Mouse (Mus musculus) kidney, postnatal 4 days (tissue): Measurements from ENCODE around the gene Filip1l.

Experiments
- DNase-seq, 2 experiments: peaks; one replicate each; pipeline ENCODE4 v3.0.0; 2021; ENCODE audit warnings: mixed read lengths in 2 of 2

Filip1l gene

DNA sequence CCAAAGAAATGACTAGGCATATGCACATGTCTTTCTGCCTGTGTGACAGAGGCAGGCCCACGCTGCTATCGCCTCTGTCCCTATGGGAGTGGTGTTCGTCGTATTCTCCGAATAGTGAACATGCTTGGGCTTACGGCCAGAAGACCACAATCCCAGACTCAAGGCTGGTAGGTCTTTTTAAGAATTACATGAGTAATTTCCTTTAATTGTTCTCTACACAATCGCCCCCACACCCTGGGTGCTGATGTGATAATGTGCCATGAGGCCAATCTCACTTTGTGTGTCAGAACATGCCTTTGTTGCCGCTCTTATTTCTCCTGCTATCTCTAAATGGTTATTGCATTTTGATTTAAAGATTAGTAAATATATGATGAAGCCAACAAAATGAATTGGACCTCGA is 132.4 kb downstream of the Filip1l start:
- DNase-seq, result peak; percentile 25 to 40

GRCm38 (mm10) chr16:57486266-57486665 is 133.4 kb downstream of the Filip1l start:
- no peak for DNase-seq

- no peak for DNase-seq
These were observed 135.8 kb downstream of the Filip1l start for GRCm38 (mm10) chr16:57488661-57489060.

DNA sequence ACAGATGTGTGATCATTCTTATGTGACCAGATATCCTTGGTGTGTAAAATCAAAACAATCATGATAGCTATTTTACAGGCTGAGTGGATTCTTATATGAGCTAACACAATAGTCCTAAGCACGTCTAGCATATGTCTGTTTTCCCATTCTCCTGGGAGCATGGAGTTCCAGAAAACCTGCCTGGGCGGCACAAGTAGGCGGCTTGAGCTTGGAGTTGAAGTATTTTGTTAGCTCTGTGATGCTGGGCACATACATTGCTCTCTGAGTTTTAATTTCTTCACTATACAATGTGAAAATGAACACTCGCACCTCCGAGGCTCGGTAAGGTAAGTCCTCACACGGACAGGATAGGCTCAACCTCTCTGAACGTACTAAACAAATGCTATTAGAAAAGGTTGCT is 137.8 kb downstream of the Filip1l start:
- no peak for DNase-seq

- no peak for DNase-seq
These were observed 139.0 kb downstream of the Filip1l start for GRCm38 (mm10) chr16:57491853-57492252.

DNA sequence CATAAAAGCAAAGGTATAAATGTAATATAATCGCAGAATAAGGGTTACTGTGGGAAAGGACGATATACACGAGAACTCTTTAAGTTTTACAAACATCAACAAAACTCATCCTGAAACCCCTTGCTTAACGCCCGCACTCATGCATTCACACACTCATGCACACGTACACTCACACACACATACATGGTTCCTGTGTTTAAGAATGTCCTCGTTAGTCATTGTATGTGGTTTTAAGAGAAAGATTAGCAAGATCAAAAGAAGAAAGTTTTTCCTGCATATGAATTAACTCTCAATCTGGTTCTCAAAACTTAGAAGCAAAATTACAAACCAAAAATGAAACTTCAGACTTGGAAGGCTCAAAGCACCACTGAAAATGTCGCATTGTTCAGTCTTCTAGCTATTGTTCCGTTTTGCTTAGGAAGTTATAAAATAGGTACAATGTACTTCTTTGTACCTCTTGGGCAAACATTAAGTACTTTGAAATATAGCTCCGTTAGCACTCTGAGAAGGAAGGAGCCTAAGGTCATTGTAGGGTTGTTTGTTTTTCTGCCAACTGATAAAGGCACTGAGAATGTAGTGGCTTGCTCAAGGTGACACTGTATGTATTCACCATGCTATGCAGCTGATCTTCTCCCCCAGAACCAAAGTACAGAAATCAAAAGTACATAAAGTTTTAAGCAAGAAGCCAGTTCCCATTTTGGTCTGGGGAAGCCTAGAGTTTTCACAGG is 142.7 kb downstream of the Filip1l start:
- no peak for DNase-seq

- DNase-seq, result no peak
These were observed 143.7 kb downstream of the Filip1l start for GRCm38 (mm10) chr16:57496437-57497173.

DNA sequence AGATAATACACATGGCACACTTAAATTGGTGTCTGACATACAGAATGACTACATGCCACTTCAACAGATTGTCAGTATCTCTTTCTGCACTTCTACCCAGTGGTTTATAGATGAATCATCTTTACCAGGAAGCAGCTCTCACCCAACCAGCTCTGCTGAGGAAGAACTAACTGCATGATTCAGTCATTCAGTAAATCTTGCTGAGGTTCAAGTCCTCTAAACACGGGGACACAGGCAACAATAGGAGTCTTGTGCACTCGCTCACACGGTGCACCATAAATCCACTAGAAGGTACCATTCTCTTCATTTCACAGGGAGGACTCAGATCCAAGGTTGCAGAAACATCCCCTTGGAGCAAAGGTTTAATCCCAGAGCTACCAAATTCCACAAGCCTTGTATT is 148.0 kb downstream of the Filip1l start:
- DNase-seq, result no peak

- peak; percentile 24 to 33 for DNase-seq
These were observed 149.3 kb downstream of the Filip1l start for GRCm38 (mm10) chr16:57502230-57502629.

DNA sequence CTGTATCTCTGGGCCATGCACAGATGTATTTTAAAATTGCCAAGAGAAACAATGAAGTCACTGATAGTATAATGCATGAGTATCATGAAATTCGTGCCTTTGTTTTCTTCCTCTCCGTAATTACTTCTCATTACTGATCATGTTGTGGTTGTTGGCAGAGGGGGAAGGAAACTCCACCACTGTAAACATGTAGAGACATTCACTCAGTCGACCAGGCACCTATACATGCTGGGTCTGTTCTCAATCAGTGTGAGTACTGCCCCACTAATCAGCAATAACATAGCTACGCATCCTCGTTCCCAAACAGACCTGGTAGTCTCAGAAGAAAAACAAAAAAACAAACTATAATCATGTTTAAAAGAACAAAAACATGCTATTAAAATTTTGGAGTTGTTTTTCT is 149.9 kb downstream of the Filip1l start:
- DNase-seq, result no peak

GRCm38 (mm10) chr16:57504728-57505127 is 151.8 kb downstream of the Filip1l start:
- no peak for DNase-seq

DNA sequence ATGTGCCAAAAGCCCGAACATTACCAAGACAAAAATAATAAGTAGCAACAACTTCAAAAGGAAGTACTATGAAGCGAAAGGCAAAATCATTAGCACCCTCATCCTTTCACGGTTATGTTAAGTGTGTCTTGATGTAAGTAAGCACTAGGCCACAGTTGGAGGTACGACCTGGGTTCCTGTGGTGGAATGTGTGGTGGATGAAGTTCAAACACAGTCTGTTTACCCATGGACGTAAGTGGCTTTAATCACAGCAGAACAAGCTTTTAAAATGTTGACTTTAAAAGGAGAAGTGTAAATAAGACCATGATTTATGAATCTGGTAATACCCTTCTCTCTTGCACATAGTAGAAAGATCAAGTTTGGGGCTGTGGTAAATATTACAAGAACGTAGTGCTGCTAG is 153.2 kb downstream of the Filip1l start:
- DNase-seq, result no peak

- no peak for DNase-seq
These were observed 155.5 kb downstream of the Filip1l start for GRCm38 (mm10) chr16:57508351-57508750.

- DNase-seq, result no peak
These were observed 156.2 kb downstream of the Filip1l start for GRCm38 (mm10) chr16:57509099-57509498.

GRCm38 (mm10) chr16:57513562-57513961 is 160.7 kb downstream of the Filip1l start:
- no peak for DNase-seq

DNA sequence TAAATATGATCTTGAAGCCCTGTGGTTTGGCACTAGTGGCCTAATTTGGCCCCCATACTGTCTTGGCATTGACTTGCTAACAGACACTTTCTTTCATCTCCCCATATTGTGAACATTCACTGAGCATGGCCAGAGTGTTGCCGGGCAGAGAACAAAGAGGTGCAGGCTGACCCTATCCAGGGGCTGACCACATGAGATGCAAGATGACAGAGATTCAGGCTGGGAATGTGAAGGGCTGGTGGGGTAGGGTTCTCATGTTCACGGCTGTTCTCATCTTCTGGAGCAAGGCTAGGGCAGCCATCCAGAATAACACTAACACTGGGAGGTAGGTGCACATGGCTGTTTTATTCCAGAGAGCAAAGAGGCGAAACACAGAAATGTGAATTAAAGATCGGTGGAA is 161.5 kb downstream of the Filip1l start:
- no peak for DNase-seq

- peak in 1 of 2 experiments; percentile 8 for DNase-seq
These were observed 162.7 kb downstream of the Filip1l start for GRCm38 (mm10) chr16:57515636-57516035.

DNA sequence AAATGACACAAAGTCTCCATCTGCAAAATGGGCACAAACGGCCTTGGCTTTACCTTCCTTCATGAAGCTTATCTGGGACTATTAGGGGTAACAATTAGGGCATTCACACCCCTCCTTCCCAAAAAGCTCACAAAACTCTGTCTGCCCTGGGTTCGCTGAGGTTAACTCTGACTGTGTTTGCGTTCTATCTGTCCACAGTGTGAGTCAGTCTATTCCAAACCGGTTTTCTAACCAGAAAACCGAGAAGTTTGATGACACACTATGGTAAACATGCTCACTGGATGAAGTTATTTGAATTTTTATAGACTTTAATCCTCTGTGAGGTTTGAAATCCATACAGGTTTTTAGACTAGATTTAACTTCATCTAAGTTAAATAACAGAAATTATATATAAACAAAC is 172.2 kb downstream of the Filip1l start:
- DNase-seq, result no peak

- DNase-seq, result no peak
These were observed 172.6 kb downstream of the Filip1l start for GRCm38 (mm10) chr16:57525476-57525875.

- no peak for DNase-seq
These were observed 174.0 kb downstream of the Filip1l start for GRCm38 (mm10) chr16:57526893-57527292.

- DNase-seq, result no peak
These were observed 175.6 kb downstream of the Filip1l start for GRCm38 (mm10) chr16:57528457-57528856.

DNA sequence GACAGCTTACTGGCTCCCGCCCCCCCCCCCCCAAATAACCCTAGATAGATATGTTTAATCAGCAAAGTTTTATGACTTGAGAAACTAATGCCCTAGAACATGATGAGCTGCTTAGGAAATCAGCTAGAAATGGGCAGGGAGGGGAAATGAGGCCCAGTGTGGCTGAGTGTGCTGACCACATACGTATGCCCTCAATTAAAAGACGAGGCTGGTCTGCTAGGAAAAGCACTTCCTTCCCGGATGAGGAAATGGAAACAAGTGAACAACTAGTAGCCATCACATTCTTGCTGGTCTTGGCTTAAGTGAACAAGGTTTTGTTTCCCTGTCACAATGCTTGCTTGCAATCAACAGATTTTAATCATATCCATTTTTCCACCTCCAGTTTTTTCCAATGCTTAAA is 177.7 kb downstream of the Filip1l start:
- DNase-seq, result no peak

- DNase-seq, result no peak
These were observed 179.2 kb downstream of the Filip1l start for GRCm38 (mm10) chr16:57532081-57532493.

DNA sequence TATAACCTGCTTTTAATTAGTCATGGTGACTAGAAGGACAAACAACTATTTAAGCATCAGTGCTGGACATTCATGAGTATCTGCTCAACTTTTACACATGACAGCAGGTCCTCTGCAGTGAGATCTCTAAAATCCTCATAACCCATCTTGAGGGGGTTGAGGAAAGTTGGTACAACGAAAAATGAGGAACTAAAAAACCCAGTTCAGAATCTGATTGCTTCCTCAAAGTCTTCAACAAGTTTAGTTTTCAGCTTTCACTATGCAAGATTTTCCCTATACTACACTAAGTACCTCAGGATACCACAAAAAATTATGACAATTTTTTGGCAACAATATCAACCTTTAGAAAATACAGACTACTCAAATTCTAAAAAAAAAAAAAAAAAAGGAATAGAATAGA is 181.5 kb downstream of the Filip1l start:
- DNase-seq, result no peak
